Mouse (Mus musculus) bone marrow, adult 2 months (tissue): ENCODE results near the gene Atp5j. TPM values are rescaled to one million over a fixed set of nuclear protein-coding genes. Genes with fewer than 3 reads are reported as not detected.

Experiments
- H3K27ac ChIP-seq: fragments of 200-500 bp; 2 replicates; pipeline ENCODE4 v1.5.1; 2012; ENCODE audit warnings: low read depth, mild to moderate bottlenecking, control low read depth, inconsistent platforms, low read length; ENCODE audit not compliant: control insufficient read depth, poor library complexity, insufficient read depth
- H3K4me1 ChIP-seq: fragments of 200-500 bp; 2 replicates; pipeline ENCODE4 v1.6.1; 2011; ENCODE audit warnings: low read length; ENCODE audit not compliant: control insufficient read depth, insufficient read depth
- H3K4me3 ChIP-seq: fragments of 200-500 bp; replicated peaks from 2 replicates; pipeline ENCODE3; 2011; ENCODE audit warnings: mild to moderate bottlenecking, low read depth, low read length, control low read depth; ENCODE audit not compliant: control insufficient read depth
- CTCF ChIP-seq: fragments of 200-500 bp; IDR thresholded peaks from 2 replicates; pipeline ENCODE4 v1.5.1; 2011; ENCODE audit warnings: low read length, control low read depth; ENCODE audit not compliant: control insufficient read depth, insufficient read depth
- POLR2A ChIP-seq: fragments of 200-500 bp; IDR thresholded peaks from 2 replicates; pipeline ENCODE4 v1.6.1; 2011; ENCODE audit warnings: low read depth, mild to moderate bottlenecking, control low read depth, low read length, borderline replicate concordance; ENCODE audit not compliant: control insufficient read depth
- WGBS: fragments of 180-500 bp; shearing (Covaris S2); methylation state at CpG from one replicate; pipeline ENCODE4 v1.1.7; 2018; 5-methylcytosine and 5-hydroxymethylcytosine counted together
- polyA plus RNA-seq: library from polyadenylated mRNA; stranded (reverse); fragments of >200 nt; gene quantifications from 2 replicates; pipeline ENCODE4 v1.2.4, GENCODE M21; 2011; ENCODE audit warnings: low replicate concordance; ENCODE audit not compliant: missing spikeins, insufficient read depth, insufficient read length

Atp5j gene
- polyA plus RNA-seq, 1 experiment, result 114 TPM

DNA sequence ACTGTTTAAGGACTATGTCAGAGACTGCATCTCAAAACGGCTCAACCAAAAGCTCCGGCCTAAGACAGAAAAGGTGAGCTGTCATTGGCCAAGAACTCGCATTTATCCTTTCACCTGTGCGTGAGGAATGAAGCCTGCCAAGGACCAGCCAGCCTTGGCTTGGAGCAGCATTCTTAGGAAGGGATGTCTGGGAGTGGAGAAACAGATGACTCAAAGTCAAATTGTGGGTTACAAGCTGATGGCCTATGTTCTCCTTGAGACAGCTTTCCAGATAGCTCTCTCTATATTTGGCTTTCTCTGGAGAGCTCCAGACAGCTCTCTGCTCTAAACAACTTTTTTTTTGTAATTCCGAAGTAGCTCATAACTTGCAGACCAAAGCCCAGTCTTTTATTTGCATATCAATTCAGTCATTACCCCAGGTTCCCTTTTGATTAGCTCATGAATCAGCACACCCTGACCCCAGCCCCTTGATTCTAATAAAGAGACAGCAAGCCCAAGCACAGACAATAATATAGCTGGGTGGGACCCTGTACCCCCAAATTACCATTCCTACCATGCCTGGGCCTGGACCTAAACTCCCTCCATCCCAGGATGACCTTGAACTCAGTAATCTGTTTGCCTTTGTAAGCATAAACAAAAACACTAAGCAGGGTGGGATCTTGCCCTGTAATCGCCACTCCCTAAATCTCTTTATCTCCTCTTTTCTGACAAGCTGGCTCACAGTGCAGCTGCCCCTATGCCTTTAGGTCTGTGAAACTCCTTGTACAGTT lies 56.4 kb downstream of the Atp5j start:
- no peak for TF ChIP-seq POLR2A
- no peak for TF ChIP-seq CTCF
- 79% methylated on average over 6 of the region's 6 CpGs for WGBS
- H3K4me3 ChIP-seq, result no peak overlapping the region
- no peak overlapping the region for H3K27ac ChIP-seq
- no peaks in the 10 kb centered on the region for H3K4me1 ChIP-seq

DNA sequence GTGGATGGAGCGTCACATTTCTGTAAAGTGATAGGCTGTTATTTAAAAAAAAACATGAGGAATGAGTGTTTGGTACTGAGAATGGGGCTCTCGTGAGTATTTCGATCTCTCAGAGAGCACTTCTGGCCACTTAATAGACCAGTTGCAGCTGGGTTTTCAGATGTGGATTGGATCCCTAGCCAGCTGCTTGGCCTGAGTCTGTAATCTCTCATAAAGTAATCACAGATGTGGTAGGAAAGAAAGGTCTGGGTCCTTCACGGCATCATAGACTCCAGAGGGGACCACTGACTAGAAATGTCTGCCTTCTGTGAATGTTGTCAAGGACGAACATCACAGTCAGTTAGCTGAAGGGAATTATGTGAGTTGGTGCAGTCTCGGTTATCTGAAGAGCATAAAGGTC lies 57.0 kb downstream of the Atp5j start:
- H3K4me1 ChIP-seq, result no peaks in the 10 kb centered on the region
- TF ChIP-seq POLR2A (no peak), CTCF (no peak)
- no peak overlapping the region for H3K27ac ChIP-seq
- H3K4me3 ChIP-seq, result no peak overlapping the region
- WGBS, result 83% methylated on average over 6 of the region's 6 CpGs

Other genes with a start within 250 kb of the Atp5j start
- 6.8 and 14.5 TPM in 2 replicates for gene Mrpl39, start 99.9 kb downstream of the Atp5j start, polyA plus RNA-seq
- gene Jam2, start 61.5 kb downstream of the Atp5j start, polyA plus RNA-seq, result 1.3 and 5.7 TPM in 2 replicates
- 20.4 and 20.6 TPM in 2 replicates for gene Gabpa, start 700 bp downstream of the Atp5j start, polyA plus RNA-seq